Mouse (Mus musculus) left cerebral cortex, adult 11 months (tissue): ENCODE measurements around the gene Olfr71.

Source experiments
- DNase-seq: peaks from one replicate; pipeline ENCODE4 v3.0.0; 2022; ENCODE audit warnings: low spot score

Olfr71 gene

GRCm38 (mm10) chr4:43709869-43710268 is at the start of gene Olfr71:
Gene Olfr71 (minus strand): TSS chr4:43710255.
- DNase-seq = no peak

GRCm38 (mm10) chr4:43757213-43757612 is 47.2 kb upstream of the Olfr71 start:
- DNase-seq = no peak

- DNase-seq = no peak
Observed at GRCm38 (mm10) chr4:43745187-43745586, 35.1 kb upstream of the Olfr71 start.

- DNase-seq = no peak
Observed at GRCm38 (mm10) chr4:43743099-43743498, 33.0 kb upstream of the Olfr71 start.

GRCm38 (mm10) chr4:43742637-43743036 is 32.6 kb upstream of the Olfr71 start:
- DNase-seq = no peak

GRCm38 (mm10) chr4:43741526-43741925 is 31.5 kb upstream of the Olfr71 start:
- DNase-seq = no peak

GRCm38 (mm10) chr4:43738989-43739674 is 29.1 kb upstream of the Olfr71 start:
- no peak for DNase-seq

GRCm38 (mm10) chr4:43737144-43737543 is 27.1 kb upstream of the Olfr71 start:
- DNase-seq = no peak

GRCm38 (mm10) chr4:43733186-43733585 is 23.1 kb upstream of the Olfr71 start:
- DNase-seq = no peak

- DNase-seq = no peak
Observed at GRCm38 (mm10) chr4:43732171-43732570, 22.1 kb upstream of the Olfr71 start.

GRCm38 (mm10) chr4:43730750-43731297 is 20.8 kb upstream of the Olfr71 start:
- DNase-seq = no peak

- no peak for DNase-seq
Observed at GRCm38 (mm10) chr4:43729794-43730550, 19.9 kb upstream of the Olfr71 start, which contains the start of gene Spaar. Gene Spaar (plus strand): TSS chr4:43730034.

- no peak for DNase-seq
Observed at GRCm38 (mm10) chr4:43729126-43729525, 19.1 kb upstream of the Olfr71 start.

- no peak for DNase-seq
Observed at GRCm38 (mm10) chr4:43728576-43728954, 18.5 kb upstream of the Olfr71 start.

GRCm38 (mm10) chr4:43727718-43728575 is 17.9 kb upstream of the Olfr71 start:
- DNase-seq = no peak

- DNase-seq = no peak
Observed at GRCm38 (mm10) chr4:43726995-43727394, 16.9 kb upstream of the Olfr71 start, which contains the start of gene Hrct1. Gene Hrct1 (plus strand): TSS chr4:43727188.

GRCm38 (mm10) chr4:43726228-43726993 is 16.4 kb upstream of the Olfr71 start:
- no peak for DNase-seq

GRCm38 (mm10) chr4:43724764-43725163 is 14.7 kb upstream of the Olfr71 start:
- no peak for DNase-seq

GRCm38 (mm10) chr4:43722191-43722590 is 12.1 kb upstream of the Olfr71 start:
- no peak for DNase-seq

- DNase-seq = no peak
Observed at GRCm38 (mm10) chr4:43720491-43721228, 10.6 kb upstream of the Olfr71 start.
